Mouse (Mus musculus) intestine, embryonic 16.5 days (tissue): ENCODE measurements around the gene Tapbp. TPM values are rescaled to one million over a fixed set of nuclear protein-coding genes. Genes with fewer than 3 reads are reported as not detected.

Experiments
- ATAC-seq: fragments of 200-750 bp; cut with Nextera tagmentation; 2 replicates; pipeline ENCODE4 v1.8.0; 2017; ENCODE audit warnings: moderate TSS enrichment, moderate library complexity
- H3K27ac ChIP-seq: fragments of 300-500 bp; sonication (generic); 2 replicates; pipeline ENCODE4 v1.5.1; 2014; ENCODE audit warnings: mild to moderate bottlenecking, low read length
- H3K27me3 ChIP-seq: fragments of 300-500 bp; sonication (generic); replicated peaks from 2 replicates; pipeline ENCODE4 v1.6.1; 2014; ENCODE audit warnings: low read length, control low read depth, mixed read lengths; ENCODE audit not compliant: control insufficient read depth, insufficient read depth
- H3K36me3 ChIP-seq: fragments of 300-500 bp; sonication (generic); 2 replicates; pipeline ENCODE4 v1.6.1; 2014; ENCODE audit warnings: low read length, control low read depth; ENCODE audit not compliant: control insufficient read depth, insufficient read depth
- H3K4me1 ChIP-seq: fragments of 300-500 bp; sonication (generic); 2 replicates; pipeline ENCODE4 v1.6.1; 2014; ENCODE audit warnings: low read length, control low read depth, mixed read lengths; ENCODE audit not compliant: control insufficient read depth, insufficient read depth
- H3K4me2 ChIP-seq: fragments of 300-500 bp; sonication (generic); 2 replicates; pipeline ENCODE4 v1.6.1; 2014; ENCODE audit warnings: low read depth, low read length, control low read depth
- H3K4me3 ChIP-seq: fragments of 300-500 bp; sonication (generic); 2 replicates; pipeline ENCODE4 v1.5.1; 2014; ENCODE audit warnings: mild to moderate bottlenecking, low read length
- H3K9ac ChIP-seq: fragments of 300-500 bp; sonication (generic); 2 replicates; pipeline ENCODE4 v1.6.1; 2014; ENCODE audit warnings: low read depth, low read length
- H3K9me3 ChIP-seq: fragments of 300-500 bp; sonication (generic); 2 replicates; pipeline ENCODE4 v1.6.1; 2016; ENCODE audit warnings: low read length, control low read depth; ENCODE audit not compliant: control insufficient read depth
- WGBS: fragments of 180-500 bp; shearing (Covaris S2); extraction: QIAGEN DNeasy Blood & Tissue Kit; methylation state at CpG from one replicate; pipeline ENCODE4 v1.1.7; 2014; 5-methylcytosine and 5-hydroxymethylcytosine counted together
- polyA plus RNA-seq: library from polyadenylated mRNA; unstranded; fragments of >200 nt; fragmentation: Nextera tagmentation; extraction: Ambion mirVana; gene quantifications from 2 replicates; pipeline ENCODE4 v1.2.1, GENCODE M21; 2015

The Tapbp gene
- polyA plus RNA-seq, 1 experiment from 2014 or later: 44.5 TPM

DNA sequence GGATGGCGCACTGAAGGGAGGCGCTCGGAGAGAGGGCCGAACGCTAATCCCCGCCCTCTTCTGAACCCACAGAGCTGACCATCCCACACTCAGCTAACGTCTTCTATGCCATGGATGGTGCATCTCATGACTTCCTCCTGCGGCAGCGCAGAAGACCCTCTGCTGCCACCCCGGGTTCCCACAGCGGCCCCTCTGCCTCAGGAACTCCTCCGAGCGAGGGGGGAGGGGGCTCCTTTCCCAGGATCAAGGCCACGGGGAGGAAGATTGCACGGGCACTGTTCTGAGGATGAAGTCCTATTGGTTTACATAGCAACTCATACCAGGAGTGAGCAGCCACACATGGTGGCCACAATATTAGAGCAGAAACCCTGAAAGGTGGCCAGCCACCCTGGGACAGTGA, 21.3 kb downstream of the Tapbp start:
- Histone ChIP-seq H3K9ac (no peak overlapping the region), H3K4me1 (peaks cover 19% of the 10 kb centered on the region), H3K27ac (no peak overlapping the region), H3K27me3 (no peaks in the 10 kb centered on the region), H3K9me3 (no peaks in the 10 kb centered on the region), H3K36me3 (peaks cover 11% of the 10 kb centered on the region), H3K4me3 (no peak overlapping the region), H3K4me2 (no peak overlapping the region)
- no peak for ATAC-seq
- 84% methylated on average over 15 of the region's 15 CpGs for WGBS

DNA sequence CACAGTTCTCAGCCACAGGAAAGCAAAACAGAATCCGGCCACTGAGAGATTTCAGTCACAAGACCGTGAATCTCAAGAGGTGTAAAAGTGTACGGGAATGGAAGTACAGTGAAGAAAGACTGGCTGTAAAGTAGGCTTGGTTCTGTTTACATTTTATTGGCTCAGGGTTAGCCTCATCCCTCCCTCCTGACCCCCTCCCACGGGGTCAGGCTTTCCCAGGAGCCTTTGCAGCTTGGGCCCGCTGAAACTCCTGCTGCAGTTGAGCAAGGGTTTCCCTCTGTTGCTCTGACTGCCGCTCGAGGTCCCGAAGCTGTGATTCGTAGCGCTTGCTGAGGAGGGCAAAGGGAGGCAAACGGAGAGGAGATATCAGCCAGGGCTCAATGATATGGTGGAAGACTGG, 23.1 kb downstream of the Tapbp start:
- no peak overlapping the region for H3K4me2 ChIP-seq
- H3K4me1 ChIP-seq: peaks cover 19% of the 10 kb centered on the region
- H3K27me3 ChIP-seq: no peaks in the 10 kb centered on the region
- H3K36me3 ChIP-seq: peaks cover 15% of the 10 kb centered on the region
- WGBS: 70% methylated on average over 11 of the region's 11 CpGs
- H3K27ac ChIP-seq: no peak overlapping the region
- H3K9me3 ChIP-seq: no peaks in the 10 kb centered on the region
- no peak for ATAC-seq
- peak overlapping the region; percentile 87; the same call in 1 of the 2 replicates for H3K9ac ChIP-seq
- no peak overlapping the region for H3K4me3 ChIP-seq

DNA sequence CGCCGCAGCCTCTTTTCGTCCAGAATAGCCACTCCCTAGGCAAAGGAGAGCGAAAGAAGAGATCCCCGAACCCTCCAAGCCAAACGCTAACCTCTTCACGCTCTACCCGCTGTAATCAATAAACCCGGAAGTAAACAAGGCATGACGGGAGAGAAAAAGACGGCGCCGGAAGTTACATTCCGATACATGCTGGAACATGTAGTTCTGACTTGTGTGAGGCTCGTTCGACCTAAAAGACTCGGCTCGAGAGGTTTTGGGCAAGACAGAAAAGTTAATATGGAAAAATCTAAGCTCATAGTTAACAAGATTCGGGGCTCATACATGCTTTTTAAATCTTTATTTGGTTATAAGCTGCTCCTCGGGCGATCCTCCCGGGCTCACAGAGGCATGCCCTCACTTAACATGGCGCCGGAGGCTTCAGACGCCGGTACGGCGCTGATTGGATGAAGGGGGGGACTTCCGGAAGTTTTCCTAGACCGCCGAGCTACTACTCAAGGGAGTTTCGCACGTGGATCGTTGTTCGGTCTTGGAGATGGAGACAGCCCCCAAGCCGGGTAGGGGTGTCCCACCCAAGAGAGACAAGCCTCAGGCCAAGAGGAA, 24.6 kb downstream of the Tapbp start, which contains the start of the genes Pfdn6 and Wdr46:
TSS of gene Pfdn6 (minus strand) at position 138 of the 600 bp plus-strand sequence.
TSS of gene Wdr46 (plus strand) at position 455 of the 600 bp plus-strand sequence.
- peak within 1 kb of the TSS; percentile 87 for H3K9ac ChIP-seq
- H3K4me3 ChIP-seq: peak within 1 kb of the TSS; percentile 85
- H3K27me3 ChIP-seq: no peaks in the 10 kb centered on the region
- H3K4me2 ChIP-seq: peak within 1 kb of the TSS; percentile 92
- under 1% methylated on average over 36 of the region's 36 CpGs for WGBS
- H3K27ac ChIP-seq: no peak within 1 kb of the TSS; the same call in 1 of the 2 replicates
- peaks cover 19% of the 10 kb centered on the region for H3K4me1 ChIP-seq
- peak; percentile 93 for ATAC-seq
- no peaks in the 10 kb centered on the region for H3K9me3 ChIP-seq
- peaks cover 21% of the 10 kb centered on the region for H3K36me3 ChIP-seq

DNA sequence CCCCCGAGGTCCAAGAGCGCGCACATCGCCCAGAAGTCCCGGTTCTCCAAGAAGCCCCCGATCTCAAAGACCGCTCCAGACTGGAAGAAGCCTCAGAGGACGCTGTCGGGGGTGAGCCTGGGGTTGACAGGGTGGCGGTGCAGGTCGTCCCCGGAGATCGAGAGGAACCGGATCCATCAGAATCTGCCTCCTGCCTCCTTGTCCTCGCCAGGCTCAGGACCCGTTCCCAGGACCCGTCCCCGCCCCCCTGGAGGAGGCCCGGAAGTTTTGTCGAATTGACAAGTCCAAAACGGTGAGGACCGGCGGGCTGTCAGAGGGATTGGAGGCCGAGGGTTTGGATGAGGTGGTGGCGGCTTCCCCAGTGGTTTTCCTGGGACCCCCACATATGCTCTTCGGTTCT, 25.3 kb downstream of the Tapbp start:
- H3K4me2 ChIP-seq: peak overlapping the region; percentile 92
- H3K4me3 ChIP-seq: peak overlapping the region; percentile 85
- peaks cover 19% of the 10 kb centered on the region for H3K36me3 ChIP-seq
- ATAC-seq: peak; percentile 3; the same call in 1 of the 2 replicates
- no peak overlapping the region for H3K27ac ChIP-seq
- H3K4me1 ChIP-seq: peaks cover 19% of the 10 kb centered on the region
- H3K9me3 ChIP-seq: no peaks in the 10 kb centered on the region
- WGBS: 2% methylated on average over 26 of the region's 26 CpGs
- no peaks in the 10 kb centered on the region for H3K27me3 ChIP-seq
- H3K9ac ChIP-seq: peak overlapping the region; percentile 87

DNA sequence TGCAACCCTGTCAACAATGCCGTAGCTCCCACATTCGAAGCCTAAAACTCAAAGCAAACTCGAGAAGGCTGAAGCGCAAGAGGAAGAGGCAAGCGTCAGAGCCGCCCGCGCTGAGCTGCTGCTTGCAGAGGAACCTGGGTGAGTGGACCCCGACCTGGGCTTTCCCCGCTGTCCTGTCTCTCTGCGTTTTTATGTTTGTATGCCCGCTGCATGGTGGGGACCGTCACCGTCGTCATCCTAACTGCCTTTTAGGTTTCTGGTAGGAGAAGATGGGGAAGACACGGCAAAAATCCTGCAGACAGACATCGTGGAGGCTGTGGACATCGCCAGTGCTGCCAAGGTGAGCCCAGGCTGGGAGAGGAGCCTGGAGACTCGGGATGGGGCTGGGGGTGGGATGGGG, 25.7 kb downstream of the Tapbp start:
- Histone ChIP-seq H3K9me3 (no peaks in the 10 kb centered on the region), H3K36me3 (peaks cover 19% of the 10 kb centered on the region), H3K4me2 (peak overlapping the region; percentile 92), H3K4me3 (peak overlapping the region; percentile 85), H3K27ac (no peak overlapping the region), H3K4me1 (peaks cover 19% of the 10 kb centered on the region), H3K9ac (peak overlapping the region; percentile 87), H3K27me3 (no peaks in the 10 kb centered on the region)
- no peak for ATAC-seq
- 52% methylated on average over 19 of the region's 19 CpGs for WGBS

DNA sequence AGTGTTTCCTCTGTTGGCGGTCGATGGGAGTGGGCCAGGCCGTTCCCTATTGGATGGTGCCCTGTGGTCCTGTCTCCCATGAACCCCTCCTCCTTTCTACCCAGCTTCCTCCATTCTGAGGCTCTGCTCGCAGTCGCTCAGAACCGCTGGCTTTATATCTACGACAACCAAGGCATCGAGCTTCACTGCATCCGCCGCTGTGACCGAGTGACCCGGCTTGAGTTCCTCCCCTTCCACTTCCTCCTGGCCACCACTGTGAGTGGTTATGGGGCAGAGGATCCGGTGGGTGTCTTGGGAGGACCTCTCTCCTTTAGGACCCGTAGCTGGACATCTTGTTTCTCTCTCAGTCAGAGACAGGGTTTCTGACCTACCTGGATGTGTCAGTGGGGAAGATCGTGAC, 27.8 kb downstream of the Tapbp start:
- WGBS: 93% methylated on average over 15 of the region's 15 CpGs
- ATAC-seq: no peak
- H3K9me3 ChIP-seq: no peaks in the 10 kb centered on the region
- no peak overlapping the region for H3K4me2 ChIP-seq
- H3K27me3 ChIP-seq: no peaks in the 10 kb centered on the region
- H3K27ac ChIP-seq: no peak overlapping the region
- H3K4me3 ChIP-seq: no peak overlapping the region
- no peak overlapping the region for H3K9ac ChIP-seq
- H3K4me1 ChIP-seq: peaks cover 24% of the 10 kb centered on the region
- peaks cover 17% of the 10 kb centered on the region; the same call in 1 of the 2 replicates for H3K36me3 ChIP-seq

DNA sequence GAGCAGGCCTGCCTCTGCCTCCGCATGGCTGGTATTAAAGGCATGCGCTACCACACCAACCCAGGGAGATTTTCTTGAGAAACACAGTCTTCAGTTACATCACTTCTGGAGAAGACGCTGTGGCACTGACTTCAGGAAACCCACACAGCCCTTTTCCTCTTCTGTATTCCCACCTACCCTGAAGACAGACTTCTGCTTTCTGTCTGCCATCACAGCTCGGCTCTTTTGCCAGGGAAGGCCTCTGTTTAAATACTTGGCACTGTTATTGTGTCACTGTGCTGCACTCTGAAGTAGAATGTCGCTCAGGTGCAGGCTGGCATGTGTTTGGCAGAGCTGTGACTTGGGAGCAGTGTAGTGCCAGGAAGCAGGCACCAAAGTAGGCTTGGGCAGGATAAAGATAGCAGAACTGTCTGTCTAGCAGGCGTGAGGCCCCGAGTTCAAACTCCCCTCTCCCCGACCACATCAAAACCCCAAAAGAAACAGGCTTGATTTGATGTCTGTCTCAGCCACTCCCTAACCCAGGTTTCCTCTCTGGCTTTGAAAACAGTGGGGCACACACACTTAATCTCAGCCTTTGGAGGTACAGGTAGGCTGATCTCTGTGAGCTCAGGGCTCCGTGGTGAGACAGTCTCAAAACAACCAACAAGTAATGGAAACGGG, 31.9 kb downstream of the Tapbp start:
- Histone ChIP-seq H3K27me3 (no peaks in the 10 kb centered on the region), H3K9ac (no peak overlapping the region), H3K4me1 (peaks cover 32% of the 10 kb centered on the region), H3K4me2 (no peak overlapping the region; the same call in 1 of the 2 replicates), H3K9me3 (no peaks in the 10 kb centered on the region), H3K4me3 (no peak overlapping the region), H3K27ac (no peak overlapping the region), H3K36me3 (peaks cover 17% of the 10 kb centered on the region; the same call in 1 of the 2 replicates)
- no peak for ATAC-seq
- WGBS: 90% methylated on average over 10 of the region's 10 CpGs

DNA sequence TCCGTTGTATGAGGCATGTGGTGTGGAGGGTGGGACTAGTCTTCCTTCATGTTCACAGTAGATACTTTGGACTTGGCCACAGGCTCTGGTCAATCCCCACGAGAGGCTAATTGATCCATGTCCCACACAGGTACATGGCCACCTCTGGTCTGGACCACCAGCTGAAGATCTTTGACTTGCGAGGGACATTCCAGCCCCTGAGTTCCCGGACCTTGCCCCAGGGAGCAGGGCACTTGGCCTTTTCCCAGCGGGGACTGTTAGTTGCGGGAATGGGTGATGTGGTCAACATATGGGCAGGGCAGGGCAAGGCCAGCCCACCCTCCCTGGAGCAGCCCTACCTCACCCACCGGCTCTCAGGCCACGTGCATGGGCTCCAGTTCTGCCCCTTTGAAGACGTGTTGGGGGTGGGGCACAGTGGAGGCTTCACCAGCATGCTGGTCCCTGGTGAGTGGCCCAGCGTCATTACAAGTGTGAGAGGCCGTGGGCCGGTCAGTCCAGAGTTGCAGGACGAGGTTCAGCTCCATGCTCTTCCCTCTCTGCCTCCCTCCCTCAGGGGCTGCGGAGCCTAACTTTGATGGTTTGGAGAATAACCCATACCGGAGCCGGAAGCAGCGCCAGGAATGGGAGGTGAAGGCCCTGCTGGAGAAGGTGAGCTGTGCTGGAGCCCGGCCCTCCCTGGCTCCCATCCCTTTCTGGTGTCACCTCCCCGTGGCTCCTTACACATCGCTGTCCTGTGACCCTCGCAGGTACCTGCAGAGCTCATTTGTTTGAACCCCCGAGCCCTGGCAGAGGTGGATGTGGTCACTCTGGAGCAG, 32.6 kb downstream of the Tapbp start:
- H3K4me2 ChIP-seq: peak overlapping the region; percentile 91; the same call in 1 of the 2 replicates
- H3K9ac ChIP-seq: peak overlapping the region; percentile 40; the same call in 1 of the 2 replicates
- 0 out of 2 replicates have a peak overlapping the region, but pooled peaks have one; percentile 5 for H3K4me3 ChIP-seq
- peaks cover 39% of the 10 kb centered on the region for H3K4me1 ChIP-seq
- no peaks in the 10 kb centered on the region for H3K9me3 ChIP-seq
- WGBS: 82% methylated on average over 22 of the region's 22 CpGs
- H3K27me3 ChIP-seq: no peaks in the 10 kb centered on the region
- no peak for ATAC-seq
- H3K36me3 ChIP-seq: peaks cover 14% of the 10 kb centered on the region; the same call in 1 of the 2 replicates
- H3K27ac ChIP-seq: peak overlapping the region; percentile 98
